Mouse (Mus musculus): Measurements from ENCODE around the gene 3110082I17Rik. TPM values are rescaled to one million over a fixed set of nuclear protein-coding genes. Genes with fewer than 3 reads are reported as not detected.

Gene 3110082I17Rik
- total RNA-seq, 4 experiments from 2014 or later, result 6.6 to 10.2 (median 9.1) TPM

DNA sequence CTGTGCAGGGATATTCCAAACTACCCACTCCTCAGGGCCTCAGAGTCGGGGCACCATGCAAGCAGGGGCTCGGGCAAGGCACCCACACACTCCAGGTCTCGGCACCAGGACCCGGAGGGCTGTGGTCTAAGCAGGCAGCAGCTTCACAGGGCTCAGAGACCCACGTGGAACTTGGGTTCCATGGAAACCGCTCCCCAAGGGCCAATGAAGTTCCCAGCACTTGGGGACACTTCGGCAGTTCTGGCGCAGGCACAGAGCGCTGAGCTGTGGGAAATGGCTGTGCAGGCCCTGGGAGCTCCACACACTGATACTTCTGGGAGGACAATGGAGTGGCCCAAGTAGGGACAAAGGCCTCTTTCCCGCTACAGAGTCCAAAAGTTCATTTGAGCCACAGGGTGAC is 7.3 kb downstream of the 3110082I17Rik start:
- DNase-seq (ENCODE audit: low spot score in 2 of 2), result no peak

DNA sequence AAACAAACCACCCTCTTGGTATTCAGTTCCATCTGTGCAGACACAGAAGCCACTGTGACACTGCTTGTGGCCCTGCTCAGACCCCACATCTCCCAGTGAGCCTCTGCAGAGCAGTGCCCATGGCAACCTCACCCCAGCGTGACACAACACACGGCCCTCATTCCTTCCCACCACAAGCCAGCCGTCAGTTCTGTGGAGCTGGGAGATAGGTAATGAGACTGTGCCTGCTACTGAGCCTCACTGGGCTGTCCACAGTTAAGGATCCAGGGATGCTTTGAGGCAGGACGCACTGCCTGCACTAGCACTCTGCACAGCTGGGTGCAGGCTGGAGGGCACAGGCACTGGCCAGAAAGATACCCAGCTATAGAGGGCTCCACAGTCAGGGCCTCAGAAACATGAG is 10.4 kb downstream of the 3110082I17Rik start:
- no peak for DNase-seq (ENCODE audit: low spot score in 2 of 2)

DNA sequence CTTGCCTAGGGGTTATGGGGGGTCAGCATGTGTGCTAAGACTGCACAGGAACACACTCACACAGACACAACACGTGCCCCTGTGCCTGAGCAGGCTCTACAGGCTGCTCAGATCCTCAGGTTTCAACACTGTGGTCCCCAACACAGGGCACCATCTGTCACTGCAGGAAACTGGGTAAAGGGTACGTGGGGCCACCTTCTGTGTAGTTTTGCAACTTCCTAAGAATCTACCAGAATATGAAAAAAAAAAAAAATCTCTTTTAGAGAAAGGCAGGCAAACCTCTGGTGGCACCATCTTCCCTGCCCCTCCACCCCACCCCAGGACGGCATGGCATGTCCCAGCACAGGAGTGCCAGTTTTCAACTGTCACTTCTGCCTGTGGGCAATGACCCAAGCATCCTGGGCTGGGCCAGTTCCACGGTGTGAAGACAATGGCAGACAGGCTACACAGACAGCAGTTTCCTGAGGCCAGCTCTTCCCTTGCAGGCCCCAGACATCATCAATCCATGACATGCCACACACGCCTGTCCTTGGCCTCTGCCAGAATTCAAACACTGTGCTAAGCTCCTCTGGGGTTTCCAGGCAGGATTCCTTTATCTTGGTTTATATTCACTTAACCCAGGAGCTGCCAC is 11.1 kb downstream of the 3110082I17Rik start:
- DNase-seq (ENCODE audit: low spot score in 2 of 2), result no peak

GRCm38 (mm10) chr5:139448025-139448424 is 12.3 kb downstream of the 3110082I17Rik start:
- no peak for DNase-seq (ENCODE audit: low spot score in 2 of 2)

GRCm38 (mm10) chr5:139445258-139445657 is 15.1 kb downstream of the 3110082I17Rik start:
- DNase-seq (ENCODE audit: low spot score in 2 of 2), result no peak

DNA sequence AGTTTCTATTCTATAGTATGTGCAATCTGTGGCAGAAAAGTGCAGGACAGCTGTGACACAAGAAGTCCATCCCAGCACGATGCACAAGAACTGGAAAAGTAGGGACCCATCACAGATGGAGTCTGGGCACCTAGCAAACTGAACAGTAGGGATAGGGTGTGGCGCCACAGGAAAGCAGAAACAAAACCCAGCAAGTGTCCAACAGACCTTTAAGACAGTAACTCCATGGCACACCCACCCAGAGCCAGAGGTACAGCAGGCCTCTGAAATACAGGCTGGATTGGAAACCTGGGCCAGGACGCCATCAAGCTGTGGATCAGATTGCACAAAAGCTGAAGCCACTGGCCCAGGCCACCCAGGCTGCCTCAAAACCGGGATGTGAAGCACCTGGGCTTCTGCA is 17.4 kb downstream of the 3110082I17Rik start:
- no peak for DNase-seq (ENCODE audit: low spot score in 2 of 2)

DNA sequence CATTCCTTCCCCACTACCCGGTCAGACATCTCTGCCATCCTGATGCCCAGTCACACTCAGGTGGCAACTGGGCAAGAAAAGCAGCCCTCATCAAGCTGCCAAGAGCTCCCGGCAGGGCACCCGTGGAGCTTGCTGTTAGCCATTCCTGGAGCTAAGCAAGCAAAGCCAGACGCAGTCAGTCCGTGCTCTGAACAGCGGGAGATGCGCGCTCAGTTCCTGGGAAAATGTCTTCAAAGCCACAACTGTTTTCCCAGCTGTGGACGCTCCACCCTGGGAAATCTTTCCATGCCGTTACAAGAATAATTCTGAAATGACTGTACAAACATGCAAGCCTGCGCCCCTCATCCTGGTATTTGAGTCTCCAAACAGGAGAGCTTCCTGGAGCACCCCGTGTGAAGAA is 17.9 kb downstream of the 3110082I17Rik start:
- no peak for DNase-seq (ENCODE audit: low spot score in 2 of 2)

DNA sequence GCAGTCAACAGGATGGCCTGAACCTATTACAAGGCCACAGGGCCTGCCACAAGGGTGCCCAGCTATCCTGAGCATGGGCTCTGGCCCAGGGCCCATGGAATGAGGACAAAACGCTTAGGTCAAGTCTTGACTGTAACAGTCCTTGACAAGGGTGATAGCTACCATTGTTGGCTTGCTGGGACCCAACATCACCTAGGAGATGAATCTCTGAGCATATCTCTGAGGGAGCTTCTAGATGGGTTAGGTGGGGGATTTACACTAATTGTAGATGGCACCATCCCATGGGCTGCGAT is 18.7 kb downstream of the 3110082I17Rik start:
- no peak for DNase-seq (ENCODE audit: low spot score in 2 of 2)

DNA sequence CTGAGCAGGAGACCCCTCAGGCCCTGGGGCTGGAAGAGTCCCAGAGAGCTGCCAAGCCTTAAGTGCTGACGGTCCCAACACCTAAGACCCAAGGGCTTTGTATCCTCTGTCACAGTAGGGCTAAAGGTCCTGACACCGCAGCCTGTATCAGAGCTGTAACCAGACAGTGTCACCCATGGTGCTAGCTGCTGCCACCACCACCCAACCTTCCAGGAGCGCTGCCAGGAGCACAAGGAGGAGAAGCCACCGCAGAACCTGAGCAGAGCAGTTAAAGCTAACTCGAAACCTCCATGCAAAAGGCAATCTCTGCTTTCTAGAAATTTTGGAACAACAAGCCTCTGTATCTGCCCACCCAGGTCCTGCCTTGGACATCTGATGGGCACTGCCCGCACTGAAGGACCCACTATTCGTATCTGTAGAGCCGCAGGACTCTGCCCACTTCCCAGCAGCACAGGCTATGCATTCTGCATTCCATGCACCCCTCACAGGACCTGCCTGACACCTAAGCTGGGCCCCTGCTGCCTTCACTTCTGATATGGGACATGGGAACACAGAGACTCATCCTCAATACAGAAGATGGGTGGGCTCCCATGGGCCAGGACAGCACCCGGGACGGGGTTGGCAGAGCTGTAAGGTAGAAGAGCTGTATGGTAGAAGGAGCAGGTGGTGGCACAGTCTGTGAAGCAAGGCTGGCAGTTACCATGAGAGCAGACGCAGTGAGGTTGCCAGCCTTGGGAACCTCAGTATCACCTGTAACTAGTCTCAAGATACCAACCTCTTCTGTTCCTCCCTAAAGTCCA is 19.2 kb downstream of the 3110082I17Rik start:
- DNase-seq (ENCODE audit: low spot score in 2 of 2), result no peak

DNA sequence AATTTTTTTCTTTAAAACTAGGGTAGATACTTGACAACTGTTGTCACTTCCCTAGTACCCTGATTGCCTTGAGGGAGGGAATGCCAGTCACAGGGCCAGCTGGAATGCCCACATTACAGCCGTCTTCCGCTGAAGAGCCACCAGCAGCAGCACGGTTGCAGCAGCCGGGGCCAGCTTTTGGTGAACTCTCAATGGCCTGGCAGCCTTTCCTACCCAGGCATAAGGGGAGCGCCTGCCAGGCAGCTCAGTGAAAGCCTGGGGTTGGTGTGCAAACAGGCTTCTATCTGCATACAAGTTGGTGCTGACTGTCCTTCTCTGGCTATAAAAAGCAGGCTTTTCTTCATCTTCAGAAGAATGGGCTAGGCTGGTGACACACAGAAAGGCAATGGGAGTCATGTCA is 19.9 kb downstream of the 3110082I17Rik start:
- no peak for DNase-seq (ENCODE audit: low spot score in 2 of 2)

DNA sequence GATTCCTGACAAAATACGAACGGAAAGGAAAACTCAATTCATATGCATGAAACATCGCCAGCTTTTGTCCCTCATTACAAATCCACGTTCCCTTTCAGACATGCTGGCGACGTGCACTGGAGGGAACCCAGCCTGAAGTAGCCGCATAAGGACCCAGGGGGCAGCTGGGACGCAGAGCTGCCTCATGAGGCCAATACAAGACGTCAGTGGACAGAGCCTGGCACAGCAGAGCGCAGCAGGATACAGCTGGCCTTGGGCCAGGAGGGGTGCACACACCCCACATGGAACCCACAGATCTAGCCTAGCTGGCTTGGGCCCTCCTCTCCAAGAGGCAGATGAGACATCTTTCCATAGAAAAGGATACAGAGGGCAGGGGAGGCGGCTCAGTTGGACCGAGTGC is 21.9 kb downstream of the 3110082I17Rik start:
- DNase-seq (ENCODE audit: low spot score in 2 of 2), result no peak

GRCm38 (mm10) chr5:139437769-139438168 is 22.6 kb downstream of the 3110082I17Rik start:
- DNase-seq (ENCODE audit: low spot score in 2 of 2), result no peak

GRCm38 (mm10) chr5:139434940-139435339 is 25.4 kb downstream of the 3110082I17Rik start:
- DNase-seq (ENCODE audit: low spot score in 2 of 2), result no peak

DNA sequence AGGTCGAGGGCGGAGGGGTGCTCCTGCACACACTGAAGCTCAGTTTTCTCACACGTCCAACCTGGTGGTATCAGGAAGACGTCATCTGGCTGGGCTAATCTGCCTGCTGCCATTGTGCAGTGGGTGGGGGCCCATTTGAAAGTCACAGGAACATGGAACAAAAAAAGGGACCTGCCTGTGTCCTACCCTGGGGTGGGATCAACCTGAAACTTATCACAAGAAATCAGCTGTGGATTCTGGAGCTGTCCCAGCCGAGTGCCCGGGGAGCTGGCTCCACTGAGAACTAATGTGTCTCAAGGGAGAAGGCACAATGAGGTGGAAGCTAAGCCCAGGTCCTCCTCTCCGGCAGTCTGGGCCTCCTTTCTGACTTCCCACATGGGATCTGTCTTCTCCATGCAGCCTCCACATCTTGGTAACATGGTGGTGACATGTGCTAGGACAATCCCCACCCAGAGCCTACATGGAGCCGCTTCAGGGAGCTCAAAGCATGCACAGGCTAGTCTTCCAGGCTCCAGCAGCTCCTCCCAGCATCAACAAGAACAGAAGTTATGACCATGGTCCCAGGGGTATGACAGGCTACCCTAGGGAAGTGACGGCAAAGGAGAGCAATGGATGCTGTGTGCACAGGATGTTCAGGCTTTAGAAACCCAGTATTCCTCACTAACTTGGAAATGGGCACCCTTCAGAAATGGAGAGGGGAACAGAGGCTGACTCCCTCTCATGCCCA is 26.3 kb downstream of the 3110082I17Rik start:
- no peak for DNase-seq (ENCODE audit: low spot score in 2 of 2)

DNA sequence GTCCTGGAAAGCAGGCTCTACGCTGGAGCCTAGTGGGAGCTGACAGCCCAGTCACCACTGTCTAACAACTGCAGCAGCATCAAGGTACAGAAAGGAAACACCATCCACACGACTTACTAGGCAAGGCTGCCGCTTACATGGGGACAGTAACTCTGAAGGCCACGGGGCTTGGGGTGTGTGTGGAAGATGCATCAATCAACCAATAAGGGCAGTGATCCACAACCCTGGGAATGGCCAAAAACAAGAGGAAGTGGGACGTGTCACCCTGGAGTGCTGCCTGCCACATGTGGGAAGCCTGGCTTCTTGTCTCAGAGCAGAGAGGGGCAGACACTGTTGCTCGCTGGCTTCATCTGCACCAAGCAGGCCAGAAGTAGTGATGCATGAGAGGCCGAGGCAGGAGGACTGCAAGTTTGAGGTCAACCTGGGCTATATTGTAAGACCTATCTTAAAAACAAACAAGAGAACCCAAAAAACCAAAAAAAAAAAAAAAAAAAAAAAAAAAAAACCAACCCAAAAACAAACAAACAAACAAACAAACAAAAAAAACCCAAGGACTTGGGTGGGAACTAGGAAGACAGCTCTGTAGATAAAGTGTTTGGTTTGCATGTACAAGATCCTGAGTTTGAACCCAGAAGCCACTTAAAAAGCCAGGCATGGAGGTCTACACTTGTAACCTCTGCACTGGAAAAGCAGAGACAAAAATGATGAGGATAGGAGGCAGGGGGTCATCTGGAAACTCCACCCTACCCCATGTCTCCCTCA is 27.4 kb downstream of the 3110082I17Rik start:
- DNase-seq (ENCODE audit: low spot score in 2 of 2), result no peak

DNA sequence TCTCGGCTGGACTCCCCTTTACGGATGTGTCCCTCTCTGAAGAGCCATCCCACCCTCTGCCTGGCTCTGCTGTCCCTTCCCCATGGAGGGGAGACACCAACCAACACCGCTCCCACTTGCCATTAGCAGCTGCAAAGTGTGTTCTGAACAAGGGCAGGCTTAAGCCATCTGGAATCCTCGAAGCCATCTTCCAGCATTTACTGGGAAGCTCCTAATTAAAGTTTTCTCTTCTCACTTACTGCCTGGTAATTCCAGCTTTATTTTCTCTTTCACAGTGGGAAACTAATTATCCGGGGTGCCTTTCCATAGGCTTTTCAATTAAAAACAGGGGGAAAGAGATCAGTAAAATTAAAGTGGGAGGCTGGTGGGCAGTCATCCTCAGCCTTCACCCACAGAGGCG is 28.0 kb downstream of the 3110082I17Rik start:
- no peak for DNase-seq (ENCODE audit: low spot score in 2 of 2)

DNA sequence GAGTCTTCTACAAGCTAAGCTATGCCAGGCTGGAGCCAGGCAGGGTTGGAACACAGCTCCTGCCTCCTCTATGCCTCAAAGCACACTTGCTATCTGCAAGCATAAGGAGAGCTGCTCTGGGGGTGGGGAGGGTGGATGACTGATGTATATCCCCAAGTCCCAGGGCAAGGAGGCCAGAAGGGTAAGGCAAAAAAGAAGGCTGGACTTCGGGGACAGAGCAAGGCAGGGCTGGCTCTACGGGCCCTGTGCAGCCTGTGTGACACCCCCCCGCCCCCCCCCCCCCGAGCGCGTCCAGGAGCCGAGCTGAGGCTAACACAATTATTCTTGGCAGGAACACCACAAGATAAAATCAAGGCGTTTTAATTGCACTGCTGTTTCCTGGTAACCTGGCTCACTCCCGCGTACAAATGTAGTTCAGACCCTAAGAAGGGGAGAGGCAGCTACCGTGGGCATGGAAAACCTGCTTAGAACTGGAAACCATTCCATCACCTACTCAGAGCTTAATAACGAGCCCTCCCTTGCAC is 30.4 kb downstream of the 3110082I17Rik start:
- no peak for DNase-seq (ENCODE audit: low spot score in 2 of 2)

DNA sequence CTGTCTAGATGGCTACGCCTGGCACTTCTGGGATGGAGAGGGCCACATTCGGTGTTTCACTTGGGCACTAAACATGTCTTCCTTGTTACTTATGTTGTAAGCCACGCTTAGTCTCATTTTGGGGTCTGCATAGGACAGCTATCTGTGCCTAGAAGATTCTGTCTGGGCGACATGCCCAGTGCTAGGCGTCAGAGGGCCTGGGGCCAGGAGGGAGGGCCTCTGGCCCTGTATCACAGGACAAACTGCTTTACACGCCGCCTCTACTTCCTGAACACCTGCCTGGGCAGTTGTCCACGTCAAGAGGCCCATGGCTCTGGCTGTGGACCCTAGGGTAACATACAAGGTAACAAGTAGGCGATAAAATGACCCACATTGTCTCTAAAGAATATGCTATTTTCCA is 32.3 kb downstream of the 3110082I17Rik start:
- DNase-seq (ENCODE audit: low spot score in 2 of 2), result no peak

DNA sequence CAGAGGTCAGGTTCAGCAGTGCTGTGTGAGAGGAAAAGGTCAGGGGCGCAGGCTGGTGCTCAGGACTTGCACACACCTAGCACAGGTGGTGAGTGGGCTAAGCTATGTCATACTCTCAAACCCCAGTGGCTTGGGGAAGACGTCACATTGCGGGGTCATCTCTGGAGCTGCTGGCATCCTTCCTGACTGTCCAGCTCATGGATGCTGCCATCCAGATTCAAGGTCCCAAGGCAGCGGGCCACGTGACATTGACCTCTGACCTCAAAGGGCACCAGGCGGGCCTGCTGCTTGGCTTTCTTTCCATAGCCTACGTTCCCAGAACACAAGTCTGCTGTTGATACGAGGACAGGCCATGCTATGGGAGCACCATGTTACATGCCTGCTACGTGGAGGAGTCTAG is 33.3 kb downstream of the 3110082I17Rik start:
- no peak for DNase-seq (ENCODE audit: low spot score in 2 of 2)

DNA sequence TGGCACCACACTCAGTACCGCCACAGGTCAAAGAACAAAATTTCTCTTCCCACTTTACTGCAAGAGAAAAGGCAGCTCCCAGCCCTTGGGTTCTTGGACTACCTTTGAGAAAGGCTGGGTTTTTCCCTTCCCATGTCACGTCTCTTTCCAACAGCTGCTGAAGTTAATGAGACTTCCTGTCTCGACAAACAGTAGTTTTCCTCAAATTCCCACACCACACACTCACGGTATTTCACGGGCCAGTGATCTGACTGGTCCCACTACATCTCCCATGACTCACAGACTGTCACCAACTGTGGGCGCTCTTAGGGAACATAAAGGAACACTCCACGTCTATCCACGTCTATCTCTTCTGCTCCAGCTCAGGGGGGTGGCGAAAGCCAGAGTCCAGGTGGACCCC is 35.1 kb downstream of the 3110082I17Rik start:
- DNase-seq (ENCODE audit: low spot score in 2 of 2), result no peak

DNA sequence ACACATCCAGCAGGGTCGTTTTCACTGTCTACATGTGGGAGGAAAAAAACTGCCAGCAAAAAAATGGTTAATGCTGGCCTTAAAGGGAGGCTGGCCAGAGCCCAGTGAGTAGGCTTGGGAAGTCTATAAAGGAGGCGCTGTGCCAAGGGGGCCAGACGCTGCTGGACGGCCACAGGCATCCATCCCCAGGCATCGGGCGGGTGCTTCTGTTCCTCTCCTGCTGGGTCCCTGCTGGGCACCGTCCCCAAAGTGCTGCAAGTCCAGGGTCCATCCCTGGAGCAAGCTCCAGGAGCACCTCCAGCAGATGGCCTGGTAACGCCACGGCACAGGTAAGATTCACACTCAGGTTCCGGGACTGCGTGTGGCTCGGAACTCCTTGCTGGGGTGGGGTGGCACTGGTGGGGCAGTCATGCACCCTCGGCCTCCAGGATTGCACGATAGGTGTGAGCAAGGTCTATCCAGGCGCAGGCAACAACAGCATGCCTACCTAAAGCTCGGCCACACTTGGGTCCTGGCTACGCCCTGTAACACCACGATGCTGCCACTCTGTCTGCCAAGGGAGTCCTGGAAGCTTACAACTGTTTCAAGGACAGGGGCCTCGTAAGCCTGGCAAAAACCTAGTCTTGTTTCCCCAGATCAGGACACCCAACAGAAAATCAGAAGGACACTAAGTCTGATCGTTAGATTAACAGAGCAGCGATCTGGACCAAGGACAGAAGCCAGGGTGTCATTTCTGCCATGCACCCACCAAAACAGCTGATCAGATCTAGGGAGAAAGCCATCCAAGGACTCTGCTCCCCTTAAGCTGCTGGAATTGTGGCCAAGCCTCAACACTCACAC is 37.1 kb downstream of the 3110082I17Rik start, which contains the start of gene Gper1:
TSS of gene Gper1 (plus strand) at position 126 of the 840 bp plus-strand sequence.
- no peak for DNase-seq (ENCODE audit: low spot score in 2 of 2)

Measured in gastrocnemius, adult 8-10 months (tissue).